Mouse (Mus musculus): Measurements from ENCODE around the gene Washc2.
"Not testable (repeated sequence)": the region's sequence is repeated elsewhere in the genome, so short reads cannot be mapped to it uniquely, and the experiment has no call there.

The Washc2 gene

GRCm38 (mm10) chr6:116207729-116208534 lies at the start of gene Washc2:
TSS of gene Washc2 (plus strand) at chr6:116208038.
- peak; percentile 86 for DNase-seq (ENCODE audit: low read depth)

GRCm38 (mm10) chr6:116166383-116166782 lies 41.5 kb upstream of the Washc2 start:
- no peak for DNase-seq (ENCODE audit: low read depth)

DNA sequence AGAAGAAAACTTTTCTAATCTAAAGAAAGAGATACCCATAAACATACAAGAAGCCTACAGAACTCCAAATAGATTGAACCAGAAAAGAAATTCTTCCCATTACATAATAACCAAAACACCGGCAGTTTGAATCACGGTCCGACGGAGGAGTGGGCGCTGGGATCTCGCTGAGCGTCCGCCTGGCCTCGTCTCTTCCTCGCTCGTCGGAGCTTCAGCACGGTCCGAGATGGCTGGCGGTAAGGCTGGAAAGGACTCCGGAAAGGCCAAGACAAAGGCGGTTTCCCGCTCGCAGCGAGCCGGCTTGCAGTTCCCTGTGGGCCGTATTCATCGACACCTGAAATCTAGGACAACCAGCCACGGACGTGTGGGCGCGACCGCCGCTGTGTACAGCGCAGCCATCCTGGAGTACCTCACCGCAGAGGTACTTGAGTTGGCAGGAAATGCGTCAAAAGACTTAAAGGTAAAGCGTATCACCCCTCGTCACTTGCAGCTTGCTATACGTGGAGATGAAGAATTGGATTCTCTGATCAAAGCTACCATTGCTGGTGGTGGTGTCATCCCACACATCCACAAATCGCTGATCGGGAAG lies 34.2 kb upstream of the Washc2 start:
- not testable (repeated sequence) for DNase-seq (ENCODE audit: low read depth)

DNA sequence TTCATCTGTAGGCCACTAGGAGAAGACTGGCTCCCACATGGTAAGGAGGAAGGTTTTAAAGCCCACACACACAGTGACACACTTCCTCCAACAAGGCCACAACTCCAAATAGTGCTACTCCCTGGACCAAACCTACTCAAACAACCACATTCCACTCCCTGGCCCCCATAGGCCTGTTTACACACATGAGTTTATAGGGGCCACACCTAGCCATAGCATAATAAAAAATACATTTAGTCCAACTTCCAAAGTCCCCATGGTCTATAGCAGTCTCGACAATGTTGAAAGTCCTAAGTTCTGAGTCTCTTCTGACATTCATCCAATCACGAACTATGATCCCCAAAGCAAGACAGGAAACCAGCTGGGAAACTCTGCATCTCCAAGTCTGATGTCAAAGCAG lies 29.5 kb upstream of the Washc2 start:
- DNase-seq (ENCODE audit: low read depth), result no peak

- DNase-seq (ENCODE audit: low read depth), result no peak
Measured at GRCm38 (mm10) chr6:116180731-116181130, 27.1 kb upstream of the Washc2 start.

- DNase-seq (ENCODE audit: low read depth), result no peak
Measured at GRCm38 (mm10) chr6:116183509-116183908, 24.3 kb upstream of the Washc2 start.

DNA sequence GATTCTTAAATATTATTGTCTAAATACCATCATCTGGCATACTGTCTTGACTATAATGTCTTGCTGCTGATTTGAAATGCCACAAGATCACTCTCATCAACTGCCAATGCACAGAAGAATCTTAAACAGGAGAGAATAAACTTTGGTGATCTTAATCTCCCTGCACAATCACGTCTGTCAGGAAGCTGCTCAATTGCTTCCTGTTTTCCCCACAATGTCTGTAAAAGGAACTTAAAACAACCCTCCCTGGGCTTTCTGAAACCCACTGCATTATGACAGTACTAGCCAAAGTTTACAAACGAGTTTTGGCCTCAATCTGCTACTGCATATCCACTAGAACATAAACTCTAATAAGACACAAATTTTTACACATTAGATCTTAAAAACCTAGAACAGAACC lies 21.4 kb upstream of the Washc2 start:
- DNase-seq (ENCODE audit: low read depth), result no peak

DNA sequence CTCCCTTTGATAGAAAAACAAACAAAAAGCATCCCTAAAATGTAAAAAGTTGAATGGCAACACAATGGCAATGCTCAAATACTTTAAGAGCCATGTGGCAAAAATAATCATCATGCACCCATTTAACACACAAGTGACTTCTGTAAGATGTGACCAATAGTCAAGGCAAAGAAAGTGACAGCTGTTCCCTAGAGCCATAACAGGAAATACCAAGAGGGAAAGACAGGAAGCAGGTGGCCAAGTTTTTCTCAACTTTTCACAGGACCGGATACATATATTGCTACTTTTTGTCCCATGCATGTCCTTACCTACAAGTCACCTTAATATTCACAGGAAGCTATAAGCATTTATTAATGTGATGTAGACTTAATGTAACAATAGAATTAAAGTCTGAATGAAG lies 18.4 kb upstream of the Washc2 start:
- DNase-seq (ENCODE audit: low read depth), result no peak

DNA sequence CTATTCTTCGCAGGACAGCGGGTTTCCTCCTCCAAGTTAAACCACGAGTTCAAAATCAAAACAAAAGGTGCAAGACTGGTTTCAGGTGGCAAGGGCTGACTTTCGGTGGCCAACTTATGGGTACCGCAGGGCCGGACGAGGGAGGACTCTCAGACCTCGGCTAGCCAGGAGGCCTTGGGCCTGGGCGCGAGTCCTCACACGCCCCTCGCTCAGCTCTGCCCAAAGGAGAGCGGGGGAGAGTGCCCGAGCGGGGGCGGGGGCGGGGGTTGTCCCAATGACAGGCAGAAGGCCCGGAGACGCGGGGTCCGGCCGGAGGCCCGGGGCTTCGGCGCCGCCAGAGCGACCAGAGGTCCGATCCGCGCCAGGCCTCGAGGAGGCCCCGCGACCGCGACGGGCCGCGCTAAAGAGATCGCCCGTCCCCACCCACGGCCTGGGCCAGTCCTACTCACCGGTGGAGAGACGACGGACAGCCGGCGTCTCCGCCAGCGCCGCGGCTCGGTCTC lies 15.0 kb upstream of the Washc2 start:
- DNase-seq (ENCODE audit: low read depth), result no peak

GRCm38 (mm10) chr6:116193394-116194393 lies 14.1 kb upstream of the Washc2 start, which contains the start of gene Tmcc1:
TSS of gene Tmcc1 (minus strand) at chr6:116193486.
- peak; percentile 83 for DNase-seq (ENCODE audit: low read depth)

DNA sequence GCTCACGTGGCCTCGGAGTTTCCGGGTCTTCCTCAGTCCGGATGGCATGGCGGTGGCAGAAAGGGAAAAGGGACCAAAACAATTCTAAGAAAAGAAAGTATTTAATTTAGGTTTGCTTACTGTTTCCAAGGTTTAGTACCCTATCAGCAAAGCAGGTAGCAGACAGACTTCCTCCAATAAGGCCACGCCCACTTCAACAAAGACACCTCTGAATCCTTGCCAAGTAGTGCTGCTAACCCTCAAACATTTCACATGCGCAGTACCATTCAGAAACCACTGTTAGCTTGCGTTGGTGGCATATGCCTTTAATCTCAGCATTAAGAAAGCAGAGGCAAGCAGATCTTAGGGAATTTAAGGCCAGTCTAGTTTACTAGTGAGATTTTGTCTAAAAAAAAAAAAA lies 12.0 kb upstream of the Washc2 start:
- no peak for DNase-seq (ENCODE audit: low read depth)

DNA sequence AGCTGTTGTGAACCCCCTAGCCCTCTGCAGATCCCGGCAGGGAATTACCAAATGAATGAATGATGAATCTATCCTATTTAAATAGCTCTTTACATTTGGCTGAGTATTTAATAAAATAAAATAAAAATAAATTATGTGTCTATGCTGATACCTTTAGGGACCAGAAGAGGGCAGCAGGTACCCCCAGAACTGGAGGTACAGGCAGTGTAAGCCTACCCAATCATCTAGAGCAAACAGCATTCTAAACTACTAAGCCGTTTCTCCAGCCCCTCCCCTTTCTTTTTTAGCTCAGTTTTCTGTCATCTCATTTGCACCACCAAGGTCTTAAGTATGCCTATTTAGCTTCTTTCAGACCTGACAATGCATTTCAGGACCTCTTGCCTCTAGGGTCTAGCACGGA lies 9.7 kb upstream of the Washc2 start:
- DNase-seq (ENCODE audit: low read depth), result no peak

DNA sequence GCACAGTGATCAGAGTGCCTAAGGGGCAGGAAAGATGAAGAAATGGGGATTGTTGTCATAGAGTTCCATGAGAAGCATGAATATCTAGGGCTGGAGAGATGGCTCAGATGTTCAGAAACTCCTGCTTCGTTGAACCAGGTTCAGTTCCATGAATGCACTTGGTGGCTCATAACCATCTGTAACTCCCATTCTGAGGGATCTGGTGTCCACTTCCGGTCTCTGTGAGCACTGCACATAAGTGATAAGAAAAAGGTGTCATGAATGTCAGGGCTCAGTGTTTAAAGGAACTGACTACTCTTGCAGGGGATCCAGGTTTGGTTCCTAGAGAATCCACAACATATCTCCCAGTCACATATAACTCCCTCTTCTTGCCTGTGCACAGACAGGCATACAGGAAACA lies 8.2 kb upstream of the Washc2 start:
- no peak for DNase-seq (ENCODE audit: low read depth)

- DNase-seq (ENCODE audit: low read depth), result peak; percentile 26
Measured at GRCm38 (mm10) chr6:116227767-116228166, 19.9 kb downstream of the Washc2 start.

DNA sequence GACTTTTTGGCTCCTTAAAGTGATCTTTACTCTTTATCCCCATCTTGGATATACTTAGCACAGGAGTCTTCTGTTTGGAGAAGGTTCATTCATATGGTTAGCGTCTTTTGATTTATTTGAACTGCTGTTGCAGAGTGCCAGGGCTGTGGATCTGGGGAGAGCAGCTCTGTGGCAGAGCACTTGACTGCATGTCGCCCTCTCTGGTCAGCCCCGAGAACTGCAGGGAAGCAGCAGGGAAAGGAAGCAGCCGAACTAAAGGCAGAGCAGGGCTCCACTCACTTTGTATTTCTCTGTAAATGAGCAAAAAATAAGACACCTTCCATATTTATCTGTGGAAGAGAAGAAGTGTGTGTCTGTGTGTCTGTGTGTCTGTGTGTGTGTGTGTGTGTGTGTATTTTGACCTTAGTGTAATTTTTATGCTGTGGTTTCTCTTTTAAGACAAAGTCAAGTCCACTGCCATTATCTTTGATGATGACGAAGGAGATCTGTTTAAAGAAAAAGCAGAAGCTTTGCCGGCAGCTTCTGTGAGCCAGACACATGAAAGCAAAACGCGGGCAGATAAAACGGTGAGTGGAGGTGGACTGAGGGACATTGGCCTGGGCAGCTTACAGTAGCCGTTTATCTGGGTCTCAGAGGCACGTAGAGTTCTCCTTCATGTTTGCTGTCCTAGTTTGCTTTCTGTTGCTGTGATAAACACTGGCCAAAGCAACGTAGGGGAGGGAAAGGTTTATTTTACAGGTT lies 21.1 kb downstream of the Washc2 start:
- DNase-seq (ENCODE audit: low read depth), result peak; percentile 62

DNA sequence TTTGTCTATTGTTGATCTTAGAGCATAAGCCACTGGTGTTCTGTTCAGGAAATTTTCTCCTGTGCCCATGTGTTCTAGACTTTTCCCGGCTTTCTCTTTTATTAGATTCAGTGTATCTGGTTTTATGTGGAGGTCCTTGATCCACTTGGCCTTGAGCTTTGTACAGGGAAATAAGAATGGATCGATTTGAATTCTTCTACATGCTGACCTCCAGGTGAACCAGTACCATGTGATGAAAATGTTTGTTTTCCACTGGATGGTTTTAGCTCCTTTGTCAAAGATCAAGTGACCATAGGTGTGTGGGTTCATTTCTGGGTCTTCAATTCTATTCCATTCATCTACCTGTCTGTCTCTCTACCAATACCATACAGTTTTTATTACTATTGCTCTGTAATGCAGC lies 27.0 kb downstream of the Washc2 start:
- not testable (repeated sequence) for DNase-seq (ENCODE audit: low read depth)

DNA sequence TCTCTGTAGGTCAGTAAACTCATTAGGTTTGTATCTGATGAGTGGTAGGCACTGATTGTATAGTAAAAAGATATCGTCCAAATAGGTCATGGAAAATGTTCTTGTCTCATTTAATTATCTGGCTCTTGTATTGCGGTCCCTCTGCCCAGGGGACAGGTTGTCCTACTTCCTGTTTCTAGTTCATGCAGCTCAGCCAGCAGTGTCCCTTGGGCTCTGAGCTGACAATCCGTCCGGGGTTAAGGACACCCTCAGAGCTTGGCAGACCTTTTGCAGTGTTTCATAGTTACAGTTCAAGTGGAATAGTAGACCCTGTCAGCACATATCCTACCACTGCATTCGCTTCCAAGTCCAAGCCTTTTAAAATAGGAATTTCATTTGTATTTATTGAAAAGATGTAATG lies 27.5 kb downstream of the Washc2 start:
- DNase-seq (ENCODE audit: low read depth), result no peak

DNA sequence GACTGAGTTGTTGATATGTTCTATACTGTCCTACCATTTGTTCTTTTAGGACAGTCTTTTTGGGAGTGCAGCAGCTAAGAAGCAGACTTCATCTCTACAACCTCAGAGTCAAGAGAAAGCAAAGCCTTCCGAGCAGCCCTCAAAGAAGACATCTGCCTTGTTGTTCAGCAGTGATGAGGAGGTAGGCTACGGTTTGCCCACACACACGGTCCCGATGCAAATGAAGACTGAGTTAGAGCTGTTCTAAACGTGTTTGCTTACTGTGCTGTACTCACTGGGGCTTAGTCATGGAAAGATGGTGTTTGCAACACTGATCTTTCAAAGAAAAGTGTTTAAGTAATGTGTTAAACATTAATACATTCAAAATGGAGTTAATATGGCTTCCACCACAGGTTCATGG lies 30.2 kb downstream of the Washc2 start:
- DNase-seq (ENCODE audit: low read depth), result no peak

DNA sequence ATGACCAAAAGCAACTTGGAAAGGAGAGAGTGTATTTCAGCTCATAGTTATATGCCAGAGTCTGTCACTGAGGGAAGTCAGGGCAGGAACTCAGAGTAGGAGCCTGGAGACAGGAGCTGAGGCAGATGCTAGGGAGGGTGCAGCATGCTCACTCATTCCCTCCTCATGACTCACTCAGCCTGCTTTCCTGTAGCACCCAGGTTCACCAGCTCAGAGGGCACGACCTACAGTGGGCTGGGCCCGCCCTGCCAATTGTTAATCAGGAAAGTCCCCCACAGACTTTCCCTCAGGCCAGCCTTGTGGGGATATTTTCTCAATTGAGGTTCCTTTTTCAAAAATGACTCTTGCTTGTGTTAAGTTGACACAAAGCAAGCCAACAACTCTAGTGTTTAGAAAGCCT lies 32.5 kb downstream of the Washc2 start:
- no peak for DNase-seq (ENCODE audit: low read depth)

DNA sequence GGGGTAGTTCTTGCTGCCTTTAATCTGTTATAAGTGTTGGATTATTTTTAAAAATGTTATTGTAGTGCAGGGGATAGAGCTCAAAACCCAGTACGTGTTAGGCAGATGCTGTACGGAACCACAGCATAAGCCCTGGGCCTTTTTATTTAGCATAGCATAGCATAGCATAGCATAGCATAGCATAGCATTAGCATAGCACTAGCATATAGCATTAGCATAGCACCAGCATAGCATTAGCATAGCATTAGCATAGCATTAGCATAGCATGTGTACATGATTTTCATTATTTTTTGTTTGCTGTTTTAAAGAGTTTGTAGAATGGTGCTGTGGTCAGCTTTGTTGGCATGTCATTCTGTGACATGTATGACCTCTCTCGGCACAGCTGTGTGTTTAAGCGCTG lies 51.8 kb downstream of the Washc2 start:
- no peak for DNase-seq (ENCODE audit: low read depth)

DNA sequence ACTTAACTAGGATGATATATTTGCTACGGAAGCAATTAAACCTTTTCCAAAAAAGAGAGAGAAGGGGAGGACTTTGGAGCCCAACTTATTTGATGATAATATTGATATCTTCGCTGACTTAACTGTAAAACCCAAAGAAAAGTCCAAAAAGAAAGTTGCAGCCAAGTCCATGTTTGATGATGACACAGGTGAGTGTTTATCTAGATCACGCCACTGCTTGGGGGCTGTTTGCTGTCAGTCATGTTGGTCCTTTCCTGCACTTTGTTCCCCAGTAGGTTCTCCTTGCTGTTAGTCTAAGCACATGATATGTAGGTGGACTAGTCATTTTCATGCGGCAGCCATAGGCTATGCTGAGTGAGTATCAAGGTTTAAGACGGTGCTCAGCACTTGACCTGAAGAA lies 52.6 kb downstream of the Washc2 start:
- DNase-seq (ENCODE audit: low read depth), result no peak

GRCm38 (mm10) chr6:116262824-116263223 lies 55.0 kb downstream of the Washc2 start:
- no peak for DNase-seq (ENCODE audit: low read depth)
